Mouse (Mus musculus): Measurements from ENCODE around the gene Fam102a. TPM values are rescaled to one million over a fixed set of nuclear protein-coding genes. Genes with fewer than 3 reads are reported as not detected.
A peak's percentile ranks its signal among the peaks of the same experiment; 100 is the strongest.

The Fam102a gene
- polyA plus RNA-seq, 1 experiment from 2014 or later = 10.9 TPM

GRCm38 (mm10) chr2:32597699-32598098, 62.6 kb downstream of the Fam102a start:
- Histone ChIP-seq H3K27ac (0 out of 2 replicates have a peak overlapping the region, but pooled peaks have one; percentile 13), H3K36me3 (peaks cover 21% of the 10 kb centered on the region), H3K4me3 (no peak overlapping the region), H3K27me3 (ENCODE audit: insufficient read depth, poor library complexity, severe bottlenecking) (no peaks in the 10 kb centered on the region), H3K9me3 (no peaks in the 10 kb centered on the region), H3K4me1 (replicated peaks) (peaks cover 16% of the 10 kb centered on the region)
- WGBS = 92% methylated on average over 5 of the region's 5 CpGs
- DNase-seq (ENCODE audit: low spot score) = no peak

- Histone ChIP-seq H3K4me1 (replicated peaks) (peaks cover 17% of the 10 kb centered on the region), H3K36me3 (peaks cover 21% of the 10 kb centered on the region), H3K27ac (no peak overlapping the region), H3K4me3 (no peak overlapping the region), H3K9me3 (no peaks in the 10 kb centered on the region), H3K27me3 (ENCODE audit: insufficient read depth, poor library complexity, severe bottlenecking) (no peaks in the 10 kb centered on the region)
- WGBS = 88% methylated on average over 8 of the region's 8 CpGs
- no peak for DNase-seq (ENCODE audit: low spot score)
Measured at GRCm38 (mm10) chr2:32598506-32598905, 63.4 kb downstream of the Fam102a start.

- H3K4me3 ChIP-seq = no peak within 1 kb of the TSS
- H3K36me3 ChIP-seq = peaks cover 15% of the 10 kb centered on the region
- DNase-seq (ENCODE audit: low spot score) = no peak
- no peaks in the 10 kb centered on the region for H3K27me3 ChIP-seq (ENCODE audit: insufficient read depth, poor library complexity, severe bottlenecking)
- peaks cover 17% of the 10 kb centered on the region for H3K4me1 ChIP-seq (replicated peaks)
- WGBS = 96% methylated on average over 3 of the region's 3 CpGs
- H3K27ac ChIP-seq = no peak within 1 kb of the TSS
- no peaks in the 10 kb centered on the region for H3K9me3 ChIP-seq
Measured at GRCm38 (mm10) chr2:32599409-32599808, 64.3 kb downstream of the Fam102a start, which contains the start of gene St6galnac6. TSS of gene St6galnac6 (plus strand) at chr2:32599709.

- peaks cover 9% of the 10 kb centered on the region; the same call in 1 of the 2 replicates for H3K36me3 ChIP-seq
- no peaks in the 10 kb centered on the region for H3K27me3 ChIP-seq (ENCODE audit: insufficient read depth, poor library complexity, severe bottlenecking)
- H3K4me1 ChIP-seq (replicated peaks) = peaks cover 19% of the 10 kb centered on the region
- DNase-seq (ENCODE audit: low spot score) = no peak
- no peak overlapping the region for H3K4me3 ChIP-seq
- H3K9me3 ChIP-seq = no peaks in the 10 kb centered on the region
- 46% methylated on average over 8 of the region's 8 CpGs for WGBS
- peak overlapping the region; percentile 29; the same call in 1 of the 2 replicates for H3K27ac ChIP-seq
Measured at GRCm38 (mm10) chr2:32601417-32602065, 66.4 kb downstream of the Fam102a start.

GRCm38 (mm10) chr2:32602600-32603054, 67.5 kb downstream of the Fam102a start:
- Histone ChIP-seq H3K27ac (peak overlapping the region; percentile 76), H3K9me3 (no peaks in the 10 kb centered on the region), H3K36me3 (peaks cover 3% of the 10 kb centered on the region; the same call in 1 of the 2 replicates), H3K4me3 (peak overlapping the region; percentile 47), H3K4me1 (replicated peaks) (peaks cover 30% of the 10 kb centered on the region), H3K27me3 (ENCODE audit: insufficient read depth, poor library complexity, severe bottlenecking) (peaks cover 2% of the 10 kb centered on the region; the same call in 1 of the 2 replicates)
- under 1% methylated on average over 11 of the region's 11 CpGs for WGBS
- DNase-seq (ENCODE audit: low spot score) = peak; percentile 90

GRCm38 (mm10) chr2:32604631-32605030, 69.5 kb downstream of the Fam102a start:
- H3K27me3 ChIP-seq (ENCODE audit: insufficient read depth, poor library complexity, severe bottlenecking) = peaks cover 11% of the 10 kb centered on the region; the same call in 1 of the 2 replicates
- WGBS = 50% methylated on average over 10 of the region's 10 CpGs
- no peaks in the 10 kb centered on the region for H3K36me3 ChIP-seq
- H3K9me3 ChIP-seq = no peaks in the 10 kb centered on the region
- H3K4me3 ChIP-seq = no peak overlapping the region
- DNase-seq (ENCODE audit: low spot score) = no peak
- H3K27ac ChIP-seq = no peak overlapping the region
- peaks cover 48% of the 10 kb centered on the region for H3K4me1 ChIP-seq (replicated peaks)

DNA sequence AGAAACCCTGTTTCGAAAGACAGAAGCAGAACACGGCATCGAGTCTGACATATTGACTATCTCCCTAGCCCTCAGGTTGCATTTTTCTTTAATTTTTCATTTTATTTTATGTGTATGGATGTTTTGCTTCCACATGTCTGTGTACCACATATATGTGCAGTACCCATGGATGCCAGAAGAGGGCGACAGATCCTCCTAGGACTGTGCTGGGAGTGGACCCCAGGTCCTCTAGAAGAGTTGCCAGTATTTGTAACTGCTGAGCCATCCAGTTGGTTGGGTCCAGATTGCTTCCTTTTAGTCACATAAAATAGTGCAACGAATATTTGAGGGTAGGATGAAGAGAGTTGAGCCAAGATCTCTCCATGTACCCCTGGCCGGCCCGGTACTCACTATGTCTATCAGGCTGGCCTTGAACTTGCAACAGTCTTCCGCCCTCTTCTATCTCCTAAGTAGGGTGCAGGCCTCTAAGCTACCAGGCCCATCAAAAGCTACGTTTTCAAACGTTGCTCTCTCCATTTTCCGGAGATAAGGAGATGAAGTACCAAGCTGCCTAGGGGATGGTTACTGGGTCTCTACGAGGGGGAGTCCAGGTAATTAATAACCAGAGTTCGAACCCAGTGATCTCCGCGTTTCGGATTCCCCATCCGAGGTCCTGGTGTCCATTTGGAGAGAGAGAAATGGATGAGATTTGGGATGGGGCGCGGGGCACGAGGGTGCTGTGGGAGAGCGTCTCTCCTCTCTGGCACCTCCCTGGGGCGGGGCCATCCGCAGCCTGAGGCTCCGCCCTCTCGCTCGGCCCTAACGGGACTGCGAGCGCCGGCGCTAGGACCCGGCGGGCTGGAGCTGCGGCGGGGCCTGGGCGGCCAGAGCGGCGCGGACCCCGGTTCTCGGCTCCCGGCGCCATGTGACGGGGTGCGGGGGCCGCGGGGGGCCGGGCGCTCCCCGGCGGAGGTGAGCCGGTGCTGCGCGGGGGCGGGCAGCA, 71.3 kb downstream of the Fam102a start:
- H3K27ac ChIP-seq = peak overlapping the region; percentile 90
- peaks cover 11% of the 10 kb centered on the region; the same call in 1 of the 2 replicates for H3K27me3 ChIP-seq (ENCODE audit: insufficient read depth, poor library complexity, severe bottlenecking)
- WGBS = 10% methylated on average over 55 of the region's 55 CpGs
- no peaks in the 10 kb centered on the region for H3K36me3 ChIP-seq
- DNase-seq (ENCODE audit: low spot score) = peak; percentile 82
- no peaks in the 10 kb centered on the region for H3K9me3 ChIP-seq
- peak overlapping the region; percentile 81 for H3K4me3 ChIP-seq
- H3K4me1 ChIP-seq (replicated peaks) = peaks cover 58% of the 10 kb centered on the region

GRCm38 (mm10) chr2:32607262-32607947, 72.3 kb downstream of the Fam102a start:
- peak overlapping the region; percentile 90 for H3K27ac ChIP-seq
- 6% methylated on average over 34 of the region's 34 CpGs for WGBS

DNA sequence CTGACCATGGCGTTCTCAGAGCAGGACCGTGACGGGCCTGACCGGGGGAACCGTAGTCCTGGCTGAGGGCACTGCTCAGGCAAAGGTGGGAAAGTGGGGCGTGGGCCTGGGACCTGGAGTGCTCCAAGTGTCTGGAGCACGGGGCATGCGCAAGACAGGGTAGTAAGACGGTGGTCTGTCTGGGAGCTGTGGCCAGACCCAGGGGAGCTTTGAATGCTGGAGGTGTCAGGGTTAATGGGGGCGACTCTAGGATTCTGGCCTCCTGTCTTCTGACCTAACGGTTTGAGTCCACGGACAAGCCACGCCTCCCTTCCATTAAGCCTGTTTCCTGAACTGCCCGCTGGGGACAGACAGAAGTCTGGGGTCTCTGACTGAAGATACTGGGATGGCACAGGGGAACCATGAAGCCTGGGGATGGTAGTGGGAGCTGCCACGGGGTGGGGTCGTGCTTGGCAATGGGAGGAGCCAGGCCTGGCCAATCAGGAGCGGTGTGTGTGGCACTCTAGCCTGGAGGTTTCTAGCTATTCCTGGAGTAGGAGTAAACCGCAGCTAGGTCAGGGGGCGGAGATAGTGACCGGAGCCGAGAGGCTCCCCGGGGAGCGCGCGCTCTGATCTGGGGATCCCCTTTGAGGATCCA, 73.1 kb downstream of the Fam102a start:
- H3K9me3 ChIP-seq = no peaks in the 10 kb centered on the region
- H3K27ac ChIP-seq = peak overlapping the region; percentile 59
- DNase-seq (ENCODE audit: low spot score) = peak; percentile 70
- WGBS = 7% methylated on average over 25 of the region's 25 CpGs
- H3K4me3 ChIP-seq = peak overlapping the region; percentile 81
- H3K4me1 ChIP-seq (replicated peaks) = peaks cover 52% of the 10 kb centered on the region
- H3K27me3 ChIP-seq (ENCODE audit: insufficient read depth, poor library complexity, severe bottlenecking) = peaks cover 11% of the 10 kb centered on the region; the same call in 1 of the 2 replicates
- peaks cover 11% of the 10 kb centered on the region for H3K36me3 ChIP-seq

More at GRCm38 (mm10) chr2:32607262-32607947, 72.3 kb downstream of the Fam102a start:
- Histone ChIP-seq H3K36me3 (peaks cover 4% of the 10 kb centered on the region), H3K4me3 (peak overlapping the region; percentile 81), H3K27me3 (ENCODE audit: insufficient read depth, poor library complexity, severe bottlenecking) (peaks cover 11% of the 10 kb centered on the region; the same call in 1 of the 2 replicates), H3K9me3 (no peaks in the 10 kb centered on the region), H3K4me1 (replicated peaks) (peaks cover 56% of the 10 kb centered on the region)
- peak; percentile 67 for DNase-seq (ENCODE audit: low spot score)

- Histone ChIP-seq H3K4me3 (peak overlapping the region; percentile 81), H3K27me3 (ENCODE audit: insufficient read depth, poor library complexity, severe bottlenecking) (peaks cover 11% of the 10 kb centered on the region; the same call in 1 of the 2 replicates), H3K4me1 (replicated peaks) (peaks cover 52% of the 10 kb centered on the region), H3K9me3 (no peaks in the 10 kb centered on the region), H3K36me3 (peaks cover 14% of the 10 kb centered on the region), H3K27ac (peak overlapping the region; percentile 59)
- DNase-seq (ENCODE audit: low spot score) = no peak
- WGBS = 33% methylated on average over 18 of the region's 18 CpGs
Measured at GRCm38 (mm10) chr2:32608778-32609435, 73.8 kb downstream of the Fam102a start.

- WGBS = 19% methylated on average over 23 of the region's 23 CpGs
- DNase-seq (ENCODE audit: low spot score) = peak; percentile 30
- H3K4me1 ChIP-seq (replicated peaks) = peaks cover 52% of the 10 kb centered on the region
- 0 out of 2 replicates have a peak overlapping the region, but pooled peaks have one; percentile 59 for H3K27ac ChIP-seq
- peaks cover 29% of the 10 kb centered on the region for H3K36me3 ChIP-seq
- H3K9me3 ChIP-seq = no peaks in the 10 kb centered on the region
- H3K4me3 ChIP-seq = peak overlapping the region; percentile 50
- peaks cover 11% of the 10 kb centered on the region; the same call in 1 of the 2 replicates for H3K27me3 ChIP-seq (ENCODE audit: insufficient read depth, poor library complexity, severe bottlenecking)
Measured at GRCm38 (mm10) chr2:32610610-32611229, 75.6 kb downstream of the Fam102a start.

Data from hindbrain, embryonic 10.5 days (tissue).